Mouse (Mus musculus) bone marrow, adult 2 months (tissue): ENCODE measurements around the gene Rnf212.

ENCODE experiments used
- CTCF ChIP-seq: fragments of 200-500 bp; IDR thresholded peaks from 2 replicates; pipeline ENCODE4 v1.5.1; 2011; ENCODE audit warnings: low read length, control low read depth; ENCODE audit not compliant: control insufficient read depth, insufficient read depth
- POLR2A ChIP-seq: fragments of 200-500 bp; IDR thresholded peaks from 2 replicates; pipeline ENCODE4 v1.6.1; 2011; ENCODE audit warnings: low read depth, mild to moderate bottlenecking, control low read depth, low read length, borderline replicate concordance; ENCODE audit not compliant: control insufficient read depth

DNA sequence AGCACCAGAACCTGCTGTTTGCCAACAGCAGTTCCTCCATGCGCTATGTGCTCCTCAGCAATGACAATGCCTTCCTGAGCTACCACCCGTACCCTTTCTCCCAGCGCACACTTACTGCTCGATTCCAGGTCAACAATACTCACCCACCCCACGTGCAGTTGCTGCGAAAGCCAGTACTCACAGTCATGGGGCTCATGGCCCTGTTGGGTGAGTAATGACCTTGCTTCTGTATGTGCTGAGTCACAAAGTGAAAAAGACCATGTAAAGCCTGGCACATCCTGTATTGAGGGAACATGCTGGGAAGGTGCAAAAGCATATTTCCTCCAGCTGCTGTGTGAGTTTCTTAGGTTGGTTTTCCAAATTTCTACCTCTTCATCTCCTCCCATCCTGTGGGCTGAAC is 93.9 kb downstream of the Rnf212 start:
- no peak for TF ChIP-seq CTCF
- TF ChIP-seq POLR2A: no peak
